Mouse (Mus musculus): ENCODE data around the gene Wnt6.
"Not testable (repeated sequence)": the region's sequence is repeated elsewhere in the genome, so short reads cannot be mapped to it uniquely, and the experiment has no call there.

The Wnt6 gene

GRCm38 (mm10) chr1:74806360-74807311, 34.9 kb downstream of the Wnt6 start:
- peak; percentile 71 to 74 for DNase-seq (ENCODE audit: low spot score in 2 of 2)

GRCm38 (mm10) chr1:74807551-74808071, 35.9 kb downstream of the Wnt6 start:
- no peak for DNase-seq (ENCODE audit: low spot score in 2 of 2)

GRCm38 (mm10) chr1:74808078-74808477, 36.4 kb downstream of the Wnt6 start:
- DNase-seq (ENCODE audit: low spot score in 2 of 2): peak; percentile 95 to 96

GRCm38 (mm10) chr1:74809007-74809406, 37.3 kb downstream of the Wnt6 start:
- DNase-seq (ENCODE audit: low spot score in 2 of 2): no peak

- no peak for DNase-seq (ENCODE audit: low spot score in 2 of 2)
Measured at GRCm38 (mm10) chr1:74814931-74815647, 43.4 kb downstream of the Wnt6 start.

- not testable (repeated sequence) for DNase-seq (ENCODE audit: low spot score in 2 of 2)
Measured at GRCm38 (mm10) chr1:74815965-74816364, 44.3 kb downstream of the Wnt6 start.

GRCm38 (mm10) chr1:74816612-74817199, 45.0 kb downstream of the Wnt6 start:
- peak; percentile 88 to 93 for DNase-seq (ENCODE audit: low spot score in 2 of 2)

GRCm38 (mm10) chr1:74817219-74817618, 45.5 kb downstream of the Wnt6 start:
- DNase-seq (ENCODE audit: low spot score in 2 of 2): no peak

- DNase-seq (ENCODE audit: low spot score in 2 of 2): no peak
Measured at GRCm38 (mm10) chr1:74818509-74818908, 46.8 kb downstream of the Wnt6 start.

- DNase-seq (ENCODE audit: low spot score in 2 of 2): not testable (repeated sequence)
Measured at GRCm38 (mm10) chr1:74823598-74823997, 51.9 kb downstream of the Wnt6 start.

- peak; percentile 73 to 76 for DNase-seq (ENCODE audit: low spot score in 2 of 2)
Measured at GRCm38 (mm10) chr1:74824518-74825302, 53.0 kb downstream of the Wnt6 start.

GRCm38 (mm10) chr1:74830061-74830460, 58.4 kb downstream of the Wnt6 start:
- DNase-seq (ENCODE audit: low spot score in 2 of 2): peak; percentile 59 to 72

GRCm38 (mm10) chr1:74833255-74833654, 61.6 kb downstream of the Wnt6 start:
- DNase-seq (ENCODE audit: low spot score in 2 of 2): no peak
